Mouse (Mus musculus) heart, embryonic 15.5 days (tissue): Measurements from ENCODE around the gene Dnajb11. TPM values are rescaled to one million over a fixed set of nuclear protein-coding genes. Genes with fewer than 3 reads are reported as not detected.

Experiments used
- ATAC-seq: fragments of 200-750 bp; cut with Nextera tagmentation; replicated peaks from 2 replicates; pipeline ENCODE4 v1.8.0; 2017; ENCODE audit warnings: low read depth, moderate TSS enrichment; ENCODE audit not compliant: insufficient number of reproducible peaks, insufficient read depth, low FRiP score
- H3K27ac ChIP-seq: fragments of 300-500 bp; sonication (generic); 2 replicates; pipeline ENCODE4 v1.5.1; 2015; ENCODE audit warnings: mild to moderate bottlenecking, inconsistent platforms
- H3K27me3 ChIP-seq: fragments of 300-500 bp; sonication (generic); 2 replicates; pipeline ENCODE4 v1.6.1; 2015; ENCODE audit warnings: inconsistent platforms
- H3K36me3 ChIP-seq: fragments of 300-500 bp; sonication (generic); 2 replicates; pipeline ENCODE4 v1.6.1; 2015; ENCODE audit warnings: mild to moderate bottlenecking, inconsistent platforms
- H3K4me1 ChIP-seq: fragments of 300-500 bp; sonication (generic); replicated peaks from 2 replicates; pipeline ENCODE4 v1.6.1; 2015; ENCODE audit warnings: inconsistent platforms
- H3K4me2 ChIP-seq: fragments of 300-500 bp; sonication (generic); 2 replicates; pipeline ENCODE4 v1.6.1; 2015; ENCODE audit warnings: inconsistent platforms, mild to moderate bottlenecking, moderate library complexity
- H3K4me3 ChIP-seq: fragments of 300-500 bp; sonication (generic); 2 replicates; pipeline ENCODE4 v1.5.1; 2015; ENCODE audit warnings: mild to moderate bottlenecking, inconsistent platforms
- H3K9ac ChIP-seq: fragments of 300-500 bp; sonication (generic); 2 replicates; pipeline ENCODE4 v1.6.1; 2015; ENCODE audit warnings: mild to moderate bottlenecking, inconsistent platforms
- H3K9me3 ChIP-seq: fragments of 300-500 bp; sonication (generic); replicated peaks from 2 replicates; pipeline ENCODE4 v1.6.1; 2016; ENCODE audit warnings: inconsistent platforms
- WGBS: fragments of 180-500 bp; shearing (Covaris S2); methylation state at CpG from one replicate; pipeline ENCODE4 v1.1.7; 2015; ENCODE audit warnings: mixed read lengths; 5-methylcytosine and 5-hydroxymethylcytosine counted together
- polyA plus RNA-seq: library from polyadenylated mRNA; unstranded; fragments of >200 nt; fragmentation: Nextera tagmentation; extraction: Ambion mirVana; gene quantifications from 2 replicates; pipeline ENCODE4 v1.2.1, GENCODE M21; 2015

Dnajb11 gene
- polyA plus RNA-seq, 1 experiment from 2014 or later = 86.2 TPM

GRCm38 (mm10) chr16:22883441-22883840, 25.8 kb downstream of the Dnajb11 start:
- Histone ChIP-seq H3K36me3 (no peaks in the 10 kb centered on the region), H3K27ac (no peak overlapping the region), H3K4me1 (peaks cover 3% of the 10 kb centered on the region; the same call in 1 of the 2 replicates), H3K9me3 (no peaks in the 10 kb centered on the region), H3K4me3 (no peak overlapping the region), H3K9ac (no peak overlapping the region), H3K27me3 (no peaks in the 10 kb centered on the region), H3K4me2 (no peak overlapping the region)
- WGBS = 73% methylated on average over 5 of the region's 5 CpGs
- ATAC-seq = no peak

GRCm38 (mm10) chr16:22885356-22885755, 27.7 kb downstream of the Dnajb11 start:
- no peaks in the 10 kb centered on the region for H3K27me3 ChIP-seq
- ATAC-seq = no peak
- H3K9me3 ChIP-seq = no peaks in the 10 kb centered on the region
- 30% methylated on average over 4 of the region's 4 CpGs for WGBS
- no peaks in the 10 kb centered on the region for H3K36me3 ChIP-seq
- no peak overlapping the region for H3K4me2 ChIP-seq
- peaks cover 3% of the 10 kb centered on the region; the same call in 1 of the 2 replicates for H3K4me1 ChIP-seq
- no peak overlapping the region for H3K27ac ChIP-seq
- no peak overlapping the region for H3K4me3 ChIP-seq
- no peak overlapping the region for H3K9ac ChIP-seq

- H3K9me3 ChIP-seq = no peaks in the 10 kb centered on the region
- 69% methylated on average over 3 of the region's 3 CpGs for WGBS
- ATAC-seq = no peak
Measured at GRCm38 (mm10) chr16:22886726-22887125, 29.1 kb downstream of the Dnajb11 start.

GRCm38 (mm10) chr16:22888835-22889234, 31.2 kb downstream of the Dnajb11 start:
- Histone ChIP-seq H3K4me3 (no peak overlapping the region), H3K36me3 (no peaks in the 10 kb centered on the region), H3K4me1 (no peaks in the 10 kb centered on the region), H3K27ac (no peak overlapping the region), H3K4me2 (no peak overlapping the region), H3K9ac (no peak overlapping the region), H3K27me3 (no peaks in the 10 kb centered on the region), H3K9me3 (no peaks in the 10 kb centered on the region)
- ATAC-seq = no peak
- WGBS = 75% methylated on average over 4 of the region's 4 CpGs

More at GRCm38 (mm10) chr16:22886726-22887125, 29.1 kb downstream of the Dnajb11 start:
- no peak overlapping the region for H3K27ac ChIP-seq
- H3K9ac ChIP-seq = no peak overlapping the region
- no peaks in the 10 kb centered on the region for H3K27me3 ChIP-seq
- no peak overlapping the region for H3K4me3 ChIP-seq
- no peak overlapping the region for H3K4me2 ChIP-seq
- H3K4me1 ChIP-seq = 0 out of 2 replicates have a peak, but pooled peaks cover 2% of the 10 kb centered on the region
- no peaks in the 10 kb centered on the region for H3K36me3 ChIP-seq

GRCm38 (mm10) chr16:22889716-22890115, 32.1 kb downstream of the Dnajb11 start:
- Histone ChIP-seq H3K9me3 (no peaks in the 10 kb centered on the region), H3K4me3 (no peak overlapping the region), H3K27me3 (no peaks in the 10 kb centered on the region), H3K27ac (no peak overlapping the region), H3K36me3 (no peaks in the 10 kb centered on the region), H3K9ac (no peak overlapping the region), H3K4me1 (no peaks in the 10 kb centered on the region), H3K4me2 (no peak overlapping the region)
- ATAC-seq = no peak
- 74% methylated on average over 8 of the region's 8 CpGs for WGBS

GRCm38 (mm10) chr16:22890683-22891510, 33.3 kb downstream of the Dnajb11 start, which contains the start of gene Ahsg:
Ahsg (plus strand) TSS chr16:22891277.
- no peak within 1 kb of the TSS for H3K9ac ChIP-seq
- WGBS = 71% methylated on average over 11 of the region's 11 CpGs
- H3K36me3 ChIP-seq = no peaks in the 10 kb centered on the region
- no peak within 1 kb of the TSS for H3K4me2 ChIP-seq
- H3K27me3 ChIP-seq = no peaks in the 10 kb centered on the region
- H3K4me3 ChIP-seq = no peak within 1 kb of the TSS
- H3K27ac ChIP-seq = no peak within 1 kb of the TSS
- no peaks in the 10 kb centered on the region for H3K9me3 ChIP-seq
- ATAC-seq = no peak
- H3K4me1 ChIP-seq = no peaks in the 10 kb centered on the region

GRCm38 (mm10) chr16:22891733-22892154, 34.1 kb downstream of the Dnajb11 start:
- Histone ChIP-seq H3K9ac (no peak overlapping the region), H3K9me3 (no peaks in the 10 kb centered on the region), H3K4me3 (no peak overlapping the region), H3K27me3 (no peaks in the 10 kb centered on the region), H3K36me3 (no peaks in the 10 kb centered on the region), H3K4me1 (no peaks in the 10 kb centered on the region), H3K4me2 (no peak overlapping the region), H3K27ac (no peak overlapping the region)
- WGBS = 76% methylated on average over 8 of the region's 8 CpGs
- no peak for ATAC-seq

GRCm38 (mm10) chr16:22894095-22894494, 36.5 kb downstream of the Dnajb11 start:
- Histone ChIP-seq H3K27ac (no peak overlapping the region), H3K27me3 (no peaks in the 10 kb centered on the region)
- no peak for ATAC-seq

GRCm38 (mm10) chr16:22896618-22897017, 39.0 kb downstream of the Dnajb11 start:
- Histone ChIP-seq H3K9me3 (no peaks in the 10 kb centered on the region), H3K27ac (no peak overlapping the region), H3K36me3 (no peaks in the 10 kb centered on the region), H3K4me1 (no peaks in the 10 kb centered on the region), H3K4me3 (no peak overlapping the region), H3K27me3 (no peaks in the 10 kb centered on the region), H3K9ac (no peak overlapping the region), H3K4me2 (no peak overlapping the region)
- no peak for ATAC-seq
- 51% methylated on average over 2 of the region's 2 CpGs for WGBS

More at GRCm38 (mm10) chr16:22894095-22894494, 36.5 kb downstream of the Dnajb11 start:
- no peaks in the 10 kb centered on the region for H3K36me3 ChIP-seq
- H3K4me3 ChIP-seq = no peak overlapping the region
- H3K4me1 ChIP-seq = no peaks in the 10 kb centered on the region
- H3K9ac ChIP-seq = no peak overlapping the region
- WGBS = 66% methylated on average over 8 of the region's 8 CpGs
- no peak overlapping the region for H3K4me2 ChIP-seq
- no peaks in the 10 kb centered on the region for H3K9me3 ChIP-seq

GRCm38 (mm10) chr16:22899346-22899745, 41.7 kb downstream of the Dnajb11 start:
- ATAC-seq = no peak
- no peaks in the 10 kb centered on the region for H3K27me3 ChIP-seq
- H3K9me3 ChIP-seq = no peaks in the 10 kb centered on the region
- H3K36me3 ChIP-seq = no peaks in the 10 kb centered on the region
- 50% methylated on average over 5 of the region's 5 CpGs for WGBS
- no peak overlapping the region for H3K27ac ChIP-seq
- no peak overlapping the region for H3K9ac ChIP-seq
- H3K4me2 ChIP-seq = no peak overlapping the region
- no peak overlapping the region for H3K4me3 ChIP-seq
- no peaks in the 10 kb centered on the region for H3K4me1 ChIP-seq

- no peaks in the 10 kb centered on the region for H3K9me3 ChIP-seq
- no peaks in the 10 kb centered on the region for H3K36me3 ChIP-seq
- H3K9ac ChIP-seq = no peak overlapping the region
- H3K4me3 ChIP-seq = no peak overlapping the region
- 70% methylated on average over 10 of the region's 10 CpGs for WGBS
- no peak overlapping the region for H3K4me2 ChIP-seq
- no peak overlapping the region for H3K27ac ChIP-seq
- no peaks in the 10 kb centered on the region for H3K4me1 ChIP-seq
- ATAC-seq = no peak
- H3K27me3 ChIP-seq = no peaks in the 10 kb centered on the region
Measured at GRCm38 (mm10) chr16:22899866-22900570, 42.4 kb downstream of the Dnajb11 start.
